Mouse (Mus musculus) cerebellum, adult 9-10 months (tissue): Measurements from ENCODE around the gene Zbtb25.

Experiments
- DNase-seq: peaks from one replicate; pipeline ENCODE4 v3.0.0; 2022

Zbtb25 gene

DNA sequence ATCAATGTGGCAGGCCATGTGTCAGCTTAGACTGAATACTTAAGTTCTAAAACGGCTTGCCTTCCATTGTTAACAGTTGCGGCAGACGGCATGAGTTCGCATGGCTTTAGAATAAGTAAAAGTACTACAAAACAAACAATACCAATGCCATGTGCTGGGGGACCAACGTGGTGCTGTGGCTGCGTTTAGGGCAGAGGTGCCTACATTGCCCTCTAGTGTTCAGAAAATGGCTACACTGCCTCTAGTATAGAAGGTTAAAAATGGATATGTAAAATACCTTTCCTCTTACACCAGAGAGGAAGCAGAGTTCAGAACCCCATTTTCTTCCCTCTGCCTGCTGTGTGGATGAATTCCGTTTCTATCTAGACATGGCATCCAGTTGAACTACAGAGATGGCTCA lies 7.2 kb upstream of the Zbtb25 start:
- DNase-seq: no peak

GRCm38 (mm10) chr12:76375506-76375905 lies 6.1 kb upstream of the Zbtb25 start:
- DNase-seq: no peak

- no peak for DNase-seq
These were observed 5.5 kb upstream of the Zbtb25 start for GRCm38 (mm10) chr12:76374911-76375310.

DNA sequence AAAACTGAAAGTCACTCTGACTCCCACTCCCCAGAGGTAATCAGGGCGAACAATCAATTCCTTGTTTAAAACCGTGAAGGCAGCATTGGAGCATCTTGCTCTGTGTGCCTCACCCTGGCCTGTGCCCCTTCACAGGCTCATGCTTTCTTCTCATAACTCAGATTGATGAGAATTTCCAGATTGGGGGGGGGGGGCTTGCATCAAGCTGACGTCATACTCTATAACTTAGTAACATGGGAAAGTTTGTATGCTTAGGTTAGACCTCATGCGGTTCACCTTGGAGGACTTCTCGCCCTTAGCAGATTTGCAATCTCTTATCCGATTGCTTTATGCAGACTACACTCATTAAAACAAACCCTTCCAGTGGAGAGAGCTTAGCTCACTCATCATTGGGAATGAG lies 4.6 kb upstream of the Zbtb25 start:
- DNase-seq: no peak

DNA sequence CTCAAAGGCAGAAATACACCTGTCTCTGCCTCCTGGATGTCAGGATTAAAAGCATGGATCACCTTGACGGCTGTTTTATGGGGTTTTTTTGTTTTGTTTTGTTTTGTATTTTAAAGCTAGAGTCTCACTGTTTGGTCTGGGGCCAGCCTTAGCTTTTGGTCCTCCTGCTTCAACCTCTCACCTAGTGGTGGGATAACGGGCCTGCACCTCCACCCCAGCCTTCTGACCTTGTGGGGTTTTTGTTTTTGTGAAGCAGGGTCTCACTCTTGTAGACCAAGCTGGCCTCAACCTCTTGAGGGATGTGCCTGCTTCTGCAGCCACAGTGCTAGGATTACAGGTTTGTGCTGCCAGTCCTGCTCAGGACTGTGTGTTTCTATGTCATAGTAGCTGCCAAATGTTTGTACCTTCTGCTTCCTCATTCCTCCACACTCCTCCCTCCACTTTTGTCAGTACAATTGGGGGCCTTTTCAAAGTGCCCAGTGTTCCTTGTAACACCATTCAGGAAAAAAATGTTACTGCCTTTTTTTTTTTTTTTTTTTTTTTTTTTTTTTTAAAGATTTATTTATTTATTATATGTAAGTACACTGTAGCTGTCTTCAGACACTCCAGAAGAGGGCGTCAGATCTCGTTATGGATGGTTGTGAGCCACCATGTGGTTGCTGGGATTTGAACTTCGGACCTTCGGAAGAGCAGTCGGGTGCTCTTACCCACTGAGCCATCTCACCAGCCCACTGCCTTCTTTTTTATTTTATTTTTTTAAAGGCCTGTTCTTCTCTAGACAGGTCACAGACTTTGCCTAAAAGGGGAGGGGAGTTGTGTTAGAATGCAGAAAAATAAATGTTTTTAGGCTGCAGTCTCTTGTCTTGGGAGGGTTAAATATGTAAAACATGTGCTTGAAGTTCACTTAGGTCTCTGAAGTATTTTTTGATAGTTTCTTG lies 3.7 kb upstream of the Zbtb25 start:
- DNase-seq: no peak

DNA sequence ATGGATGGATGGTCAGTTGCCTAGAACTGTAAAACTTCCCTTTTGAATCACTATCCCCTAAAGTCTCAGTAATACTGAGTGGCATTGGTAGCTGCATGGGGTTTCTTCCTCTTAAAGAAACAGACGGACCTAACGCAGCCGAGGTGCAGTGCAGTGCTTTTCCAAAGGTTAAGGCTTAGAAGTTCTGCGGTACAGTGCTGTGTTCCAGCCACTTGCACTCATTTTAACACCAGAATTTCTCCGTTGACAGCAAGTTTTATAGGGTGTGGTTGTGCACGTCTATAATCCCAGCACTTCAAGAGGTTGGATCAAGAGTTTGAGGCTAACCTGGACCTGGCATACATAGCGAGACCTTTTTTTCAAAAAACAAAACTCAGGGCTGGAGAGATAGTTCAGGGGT lies 2.6 kb upstream of the Zbtb25 start:
- no peak for DNase-seq

GRCm38 (mm10) chr12:76370831-76371571 lies 1.6 kb upstream of the Zbtb25 start:
- DNase-seq: peak; percentile 71

DNA sequence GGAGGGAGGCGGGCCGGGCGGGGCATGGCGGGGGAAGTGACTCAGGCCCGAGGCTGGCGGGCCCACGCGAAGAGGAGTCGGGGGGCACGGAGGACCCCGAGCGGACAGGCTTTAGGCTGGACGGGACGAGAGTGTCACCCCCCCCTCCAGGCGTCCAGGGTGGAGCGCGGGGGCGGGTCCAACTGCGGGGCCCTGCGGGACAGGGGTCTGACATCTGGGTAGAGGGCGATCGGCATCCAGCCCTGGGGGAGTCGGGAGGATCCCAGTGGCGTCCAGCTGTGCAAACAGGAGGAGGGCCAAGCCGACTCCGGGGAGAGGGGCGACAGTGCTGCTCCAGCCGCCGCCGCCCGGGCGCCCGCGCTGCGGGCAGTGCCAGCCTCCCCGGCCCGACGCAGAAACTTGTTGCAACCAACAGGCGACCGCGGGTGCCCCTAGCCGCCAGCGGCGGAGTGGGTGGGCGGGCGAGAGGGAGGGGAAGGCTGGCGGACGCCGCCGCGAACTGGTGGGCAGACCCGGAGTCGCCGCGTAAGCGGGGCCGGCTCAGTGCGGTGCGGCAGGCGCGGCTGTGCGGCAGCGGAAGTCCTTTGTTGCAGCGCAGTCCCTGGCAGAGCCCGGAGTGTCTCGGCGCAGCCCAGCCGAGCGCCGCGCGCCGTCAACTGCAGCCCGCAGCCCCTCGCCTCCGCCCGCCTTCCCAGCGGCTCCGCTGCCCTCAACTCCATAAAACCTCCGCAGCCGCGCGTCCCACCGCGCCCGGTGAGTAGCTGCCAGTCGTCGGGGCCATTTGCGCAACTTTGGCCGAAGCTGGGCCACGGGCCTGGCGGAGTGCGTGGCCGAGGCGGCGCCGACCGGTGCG lies 802 bp upstream of the Zbtb25 start, which contains the start of gene Zbtb1:
Gene Zbtb1 (plus strand): TSS at position 289 of the 853 bp plus-strand sequence.
- DNase-seq: peak; percentile 83

- DNase-seq: peak; percentile 78
These were observed 604 bp downstream of the Zbtb25 start for GRCm38 (mm10) chr12:76368790-76369205.

DNA sequence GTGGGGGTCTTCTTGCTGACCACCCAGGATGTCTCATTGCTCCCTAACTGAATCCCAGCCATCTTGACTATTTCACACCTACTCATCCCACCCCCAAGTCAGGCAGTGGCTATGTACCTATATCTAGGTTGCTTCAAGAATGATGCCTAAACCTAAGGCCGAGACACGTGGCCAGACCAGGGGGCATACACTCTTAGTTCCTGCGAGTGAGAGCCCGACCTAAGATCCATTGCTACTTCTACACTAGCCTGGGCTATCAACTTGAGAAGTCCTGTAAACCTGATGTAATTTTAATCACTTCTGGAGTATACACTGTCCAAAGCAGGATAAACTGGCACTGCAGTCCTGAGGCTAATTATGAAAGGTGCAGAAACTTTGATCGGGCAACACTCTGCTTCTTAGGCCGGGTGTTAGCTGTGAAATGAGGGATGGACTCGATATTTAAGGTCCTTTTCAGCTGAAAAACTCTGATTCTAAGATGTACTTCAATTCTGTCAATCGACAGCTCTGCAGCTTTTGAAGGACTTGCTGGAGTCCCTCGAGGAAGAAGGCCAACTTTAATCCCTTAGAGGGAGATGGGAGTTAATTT lies 1.1 kb downstream of the Zbtb25 start:
- DNase-seq: peak; percentile 62

GRCm38 (mm10) chr12:76367096-76367995 lies 2.1 kb downstream of the Zbtb25 start:
- DNase-seq: peak; percentile 55

DNA sequence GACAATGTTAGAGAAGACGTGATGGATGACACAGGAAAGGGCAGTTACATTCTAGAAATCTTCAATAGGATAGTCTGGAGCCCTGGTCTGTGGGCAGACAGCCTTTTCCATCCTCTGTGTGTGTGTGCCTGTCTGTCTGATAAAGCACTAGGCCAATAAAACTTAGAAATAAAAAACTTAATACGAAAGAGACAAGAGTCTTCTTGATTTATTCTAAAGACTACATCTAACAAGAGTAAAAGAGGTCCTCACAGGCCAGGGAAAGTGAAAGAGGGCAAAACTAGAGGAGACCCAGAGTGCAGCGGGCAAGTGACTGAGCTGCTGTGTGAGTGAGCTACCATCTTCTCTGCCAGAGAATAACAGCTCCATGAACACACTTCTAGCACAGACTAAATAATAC lies 3.1 kb downstream of the Zbtb25 start:
- DNase-seq: no peak

DNA sequence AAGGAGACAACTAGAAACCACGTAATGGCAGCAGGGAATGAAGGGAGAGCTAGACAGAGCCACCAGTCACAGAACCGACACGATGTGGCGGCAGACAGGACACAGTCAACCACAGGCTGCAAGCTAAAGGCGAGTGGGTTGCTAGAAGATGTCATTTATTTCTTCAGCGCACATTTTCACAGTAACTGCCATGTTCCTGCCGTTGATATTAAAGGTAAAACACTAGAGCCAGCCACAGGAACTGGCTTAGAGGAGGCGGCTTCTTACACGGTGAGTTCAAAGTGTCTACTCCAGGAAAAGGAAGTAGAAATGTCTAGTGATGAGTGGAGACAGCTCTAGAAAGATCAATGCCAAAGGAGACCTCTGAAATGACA lies 7.1 kb downstream of the Zbtb25 start:
- no peak for DNase-seq

GRCm38 (mm10) chr12:76361405-76362302 lies 7.7 kb downstream of the Zbtb25 start:
- no peak for DNase-seq

DNA sequence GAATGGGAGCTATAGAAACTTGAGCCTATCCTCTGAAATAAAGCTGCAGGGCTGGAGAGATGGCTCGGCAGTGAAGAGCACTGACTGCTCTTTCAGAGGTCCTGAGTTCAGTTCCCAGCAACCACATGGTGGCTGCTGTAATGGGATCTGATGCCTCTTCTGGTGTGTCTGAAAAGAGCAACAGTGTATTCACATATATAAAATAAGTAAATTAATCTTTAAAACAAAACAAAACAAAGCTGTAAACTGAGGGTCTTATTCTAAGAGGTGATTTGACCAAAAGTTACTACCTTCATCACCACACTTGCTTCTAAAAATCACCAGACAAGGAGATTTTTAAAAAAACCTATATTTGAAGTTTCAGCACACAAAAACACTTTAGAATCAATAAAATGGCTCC lies 8.5 kb downstream of the Zbtb25 start:
- no peak for DNase-seq

GRCm38 (mm10) chr12:76349680-76350220 lies 19.7 kb downstream of the Zbtb25 start:
- no peak for DNase-seq

GRCm38 (mm10) chr12:76345759-76346455 lies 23.5 kb downstream of the Zbtb25 start:
- DNase-seq: no peak

GRCm38 (mm10) chr12:76341080-76341479 lies 28.3 kb downstream of the Zbtb25 start:
- DNase-seq: peak; percentile 72
